Mouse (Mus musculus) heart, embryonic 15.5 days (tissue): ENCODE measurements around the gene Jmjd6. TPM values are rescaled to one million over a fixed set of nuclear protein-coding genes. Genes with fewer than 3 reads are reported as not detected.

Source experiments
- ATAC-seq: fragments of 200-750 bp; cut with Nextera tagmentation; replicated peaks from 2 replicates; pipeline ENCODE4 v1.8.0; 2017; ENCODE audit warnings: low read depth, moderate TSS enrichment; ENCODE audit not compliant: insufficient number of reproducible peaks, insufficient read depth, low FRiP score
- H3K27ac ChIP-seq: fragments of 300-500 bp; sonication (generic); 2 replicates; pipeline ENCODE4 v1.5.1; 2015; ENCODE audit warnings: mild to moderate bottlenecking, inconsistent platforms
- H3K27me3 ChIP-seq: fragments of 300-500 bp; sonication (generic); 2 replicates; pipeline ENCODE4 v1.6.1; 2015; ENCODE audit warnings: inconsistent platforms
- H3K36me3 ChIP-seq: fragments of 300-500 bp; sonication (generic); 2 replicates; pipeline ENCODE4 v1.6.1; 2015; ENCODE audit warnings: mild to moderate bottlenecking, inconsistent platforms
- H3K4me1 ChIP-seq: fragments of 300-500 bp; sonication (generic); replicated peaks from 2 replicates; pipeline ENCODE4 v1.6.1; 2015; ENCODE audit warnings: inconsistent platforms
- H3K4me2 ChIP-seq: fragments of 300-500 bp; sonication (generic); 2 replicates; pipeline ENCODE4 v1.6.1; 2015; ENCODE audit warnings: inconsistent platforms, mild to moderate bottlenecking, moderate library complexity
- H3K4me3 ChIP-seq: fragments of 300-500 bp; sonication (generic); 2 replicates; pipeline ENCODE4 v1.5.1; 2015; ENCODE audit warnings: mild to moderate bottlenecking, inconsistent platforms
- H3K9ac ChIP-seq: fragments of 300-500 bp; sonication (generic); 2 replicates; pipeline ENCODE4 v1.6.1; 2015; ENCODE audit warnings: mild to moderate bottlenecking, inconsistent platforms
- H3K9me3 ChIP-seq: fragments of 300-500 bp; sonication (generic); replicated peaks from 2 replicates; pipeline ENCODE4 v1.6.1; 2016; ENCODE audit warnings: inconsistent platforms
- WGBS: fragments of 180-500 bp; shearing (Covaris S2); methylation state at CpG from one replicate; pipeline ENCODE4 v1.1.7; 2015; ENCODE audit warnings: mixed read lengths; 5-methylcytosine and 5-hydroxymethylcytosine counted together
- polyA plus RNA-seq: library from polyadenylated mRNA; unstranded; fragments of >200 nt; fragmentation: Nextera tagmentation; extraction: Ambion mirVana; gene quantifications from 2 replicates; pipeline ENCODE4 v1.2.1, GENCODE M21; 2015

The Jmjd6 gene
- polyA plus RNA-seq, 1 experiment from 2014 or later = 66.5 TPM

DNA sequence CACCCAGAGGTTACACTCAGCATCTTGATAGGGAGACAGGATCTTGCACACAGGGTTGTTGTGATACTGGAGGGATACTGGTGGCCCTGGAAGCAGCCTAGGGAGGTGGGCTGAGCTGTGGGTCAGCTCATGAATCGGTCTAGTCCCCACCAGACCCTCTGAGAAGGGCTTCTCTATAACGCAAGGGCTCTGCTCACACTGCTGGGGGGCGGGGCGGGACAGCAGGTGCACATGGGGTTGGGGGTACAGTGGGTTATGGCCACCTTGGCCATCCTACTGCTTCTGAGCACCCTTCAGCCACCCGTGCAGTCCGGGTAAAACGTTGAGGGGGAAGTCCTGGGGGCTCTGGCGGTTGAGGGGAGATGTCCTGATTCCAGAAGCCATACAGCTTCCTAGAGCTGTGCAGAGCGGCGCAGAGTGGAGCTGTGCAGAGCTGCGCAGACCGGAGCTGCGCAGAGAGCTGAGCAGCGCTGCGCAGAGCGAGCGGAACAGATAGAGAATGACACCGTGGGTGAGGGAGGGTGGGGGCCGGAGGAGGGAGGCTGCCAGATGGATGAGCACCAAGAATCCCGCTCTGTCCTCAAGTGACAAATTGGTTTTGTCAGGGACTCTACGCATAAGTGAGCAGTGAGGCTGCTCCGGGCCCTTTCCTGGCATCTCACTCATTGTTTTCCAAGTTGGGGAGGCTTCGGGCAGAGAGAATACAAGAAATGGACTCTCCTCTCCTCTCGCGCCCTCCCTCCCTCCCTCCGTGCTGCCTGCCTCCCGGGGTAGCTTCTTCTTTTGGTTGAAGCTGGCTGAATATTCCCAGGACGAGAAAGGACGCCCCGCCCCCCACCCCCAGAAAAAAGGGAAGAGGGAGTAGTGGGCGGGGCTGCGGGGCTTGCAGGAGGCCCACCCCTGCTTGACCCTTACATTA is 32.0 kb downstream of the Jmjd6 start:
- H3K4me3 ChIP-seq = peak overlapping the region; percentile 48
- H3K4me2 ChIP-seq = peak overlapping the region; percentile 83
- ATAC-seq = peak; percentile 73
- H3K9me3 ChIP-seq = no peaks in the 10 kb centered on the region
- peaks cover 60% of the 10 kb centered on the region for H3K4me1 ChIP-seq
- H3K27ac ChIP-seq = peak overlapping the region; percentile 75
- H3K27me3 ChIP-seq = no peaks in the 10 kb centered on the region
- peak overlapping the region; percentile 56 for H3K9ac ChIP-seq
- 9% methylated on average over 31 of the region's 32 CpGs for WGBS
- H3K36me3 ChIP-seq = no peaks in the 10 kb centered on the region

DNA sequence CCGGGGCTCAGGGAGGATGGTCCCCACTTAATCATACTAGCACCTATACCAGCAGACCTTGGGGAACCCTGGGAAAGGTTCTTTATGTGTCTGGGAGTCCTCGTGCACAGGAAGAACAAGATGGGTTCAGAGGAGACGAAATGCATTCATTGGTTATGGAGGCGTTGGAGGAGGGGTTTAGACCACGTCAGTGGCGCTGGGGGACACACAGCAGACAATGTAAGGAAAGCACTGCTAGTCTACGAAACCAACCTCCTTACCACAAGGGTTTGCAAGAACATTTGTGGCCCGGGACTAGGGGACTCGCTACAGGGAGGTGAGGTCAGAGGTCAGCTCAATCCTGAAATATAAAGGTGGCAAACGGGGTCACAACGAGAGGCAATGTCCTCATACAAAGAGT is 32.7 kb downstream of the Jmjd6 start:
- Histone ChIP-seq H3K4me3 (no peak overlapping the region), H3K9ac (0 out of 2 replicates have a peak overlapping the region, but pooled peaks have one; percentile 28), H3K9me3 (no peaks in the 10 kb centered on the region), H3K4me2 (no peak overlapping the region; the same call in 1 of the 2 replicates), H3K36me3 (no peaks in the 10 kb centered on the region), H3K27me3 (no peaks in the 10 kb centered on the region), H3K27ac (no peak overlapping the region), H3K4me1 (peaks cover 59% of the 10 kb centered on the region)
- no peak for ATAC-seq
- 82% methylated on average over 11 of the region's 11 CpGs for WGBS

DNA sequence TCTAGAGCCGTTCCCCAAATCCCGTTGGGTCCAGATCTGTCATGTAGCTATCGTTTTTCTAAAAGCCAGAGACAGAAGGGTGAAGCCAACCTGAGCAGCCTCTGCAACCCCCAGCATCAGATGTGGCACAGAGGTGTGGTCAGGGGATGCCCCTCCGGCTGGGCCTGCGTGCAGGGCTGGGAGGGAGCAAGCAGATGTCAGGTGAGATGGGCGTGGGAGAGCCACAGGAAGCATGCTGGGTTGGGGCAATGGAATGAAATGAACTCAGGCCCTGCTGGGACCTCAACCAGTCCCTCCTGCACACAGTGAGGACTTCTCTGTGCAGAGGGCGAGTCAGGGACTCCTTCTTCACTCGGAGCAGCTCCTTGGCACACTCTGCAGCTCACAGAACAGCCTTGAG is 33.7 kb downstream of the Jmjd6 start:
- Histone ChIP-seq H3K9me3 (no peaks in the 10 kb centered on the region), H3K4me3 (no peak overlapping the region), H3K9ac (no peak overlapping the region), H3K4me2 (no peak overlapping the region), H3K27me3 (no peaks in the 10 kb centered on the region), H3K4me1 (peaks cover 50% of the 10 kb centered on the region), H3K27ac (no peak overlapping the region), H3K36me3 (no peaks in the 10 kb centered on the region)
- ATAC-seq = no peak
- 71% methylated on average over 8 of the region's 8 CpGs for WGBS

DNA sequence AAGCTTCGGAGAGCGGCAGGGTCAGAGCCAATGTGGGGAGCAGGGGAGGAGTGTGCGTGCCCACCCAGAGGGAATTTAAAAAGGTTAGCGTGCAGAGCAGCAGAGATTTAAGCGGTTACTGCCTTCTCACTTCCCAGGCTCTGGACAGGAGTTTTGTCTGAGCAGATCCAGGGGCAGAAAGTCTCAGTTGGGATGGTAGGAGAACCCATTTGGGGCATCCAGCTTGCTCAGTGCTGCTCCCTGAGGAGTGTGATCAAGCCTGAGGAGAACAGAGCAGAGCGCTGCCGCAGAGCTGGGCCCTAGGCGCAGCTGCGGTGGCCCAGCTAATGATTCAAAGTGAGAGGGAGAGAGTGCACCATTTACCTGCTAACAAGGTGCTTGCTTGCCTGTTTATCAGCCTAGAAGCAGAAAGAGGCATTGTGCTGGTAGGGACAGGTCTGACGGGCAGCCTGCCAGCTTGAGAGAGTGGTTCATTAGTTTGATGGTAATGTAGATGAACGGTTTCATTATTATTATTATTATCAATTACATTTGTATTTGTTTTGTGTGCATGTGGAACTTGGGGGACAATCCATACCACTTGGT is 34.3 kb downstream of the Jmjd6 start:
- Histone ChIP-seq H3K9me3 (no peaks in the 10 kb centered on the region), H3K36me3 (no peaks in the 10 kb centered on the region), H3K9ac (no peak overlapping the region), H3K4me3 (no peak overlapping the region), H3K4me2 (no peak overlapping the region), H3K27ac (no peak overlapping the region), H3K4me1 (peaks cover 44% of the 10 kb centered on the region), H3K27me3 (no peaks in the 10 kb centered on the region)
- ATAC-seq = no peak
- WGBS = 79% methylated on average over 11 of the region's 11 CpGs

DNA sequence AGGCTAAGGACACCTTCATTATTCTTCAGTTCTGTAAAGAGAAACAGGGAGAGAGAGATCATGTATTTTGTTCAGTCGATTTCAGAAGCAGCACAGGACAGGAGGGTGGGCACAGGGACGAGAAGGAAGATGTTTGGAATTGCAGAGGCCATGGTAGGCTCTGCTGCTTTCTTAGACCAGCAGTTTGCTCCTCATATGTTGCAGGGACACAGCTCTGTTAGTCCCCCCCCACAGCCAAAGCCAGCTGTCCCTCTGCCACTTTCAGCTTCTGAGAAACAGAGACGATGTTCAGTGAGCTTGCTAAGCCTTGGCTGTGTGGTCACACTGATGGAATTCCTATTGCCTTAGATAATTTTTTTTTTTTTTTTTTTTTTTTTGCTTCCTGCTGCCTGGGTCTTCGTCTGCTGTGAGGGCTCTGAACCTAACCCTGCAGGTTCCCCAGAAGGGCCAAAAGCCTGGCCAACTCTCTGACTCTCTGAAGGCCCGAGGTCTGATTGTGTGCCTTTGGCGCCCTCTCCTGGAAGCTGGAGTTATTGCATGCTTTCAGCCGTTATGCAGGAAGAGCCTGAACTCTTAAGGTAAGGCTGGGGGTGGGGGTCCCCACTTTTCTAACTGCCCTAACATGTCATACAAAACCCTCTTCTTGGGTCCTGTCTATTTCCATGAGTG is 35.2 kb downstream of the Jmjd6 start:
- no peak overlapping the region for H3K9ac ChIP-seq
- 20% methylated on average over 7 of the region's 7 CpGs for WGBS
- 0 out of 2 replicates have a peak, but pooled peaks have one; percentile 27 for ATAC-seq
- no peaks in the 10 kb centered on the region for H3K36me3 ChIP-seq
- H3K9me3 ChIP-seq = no peaks in the 10 kb centered on the region
- peak overlapping the region; percentile 67 for H3K27ac ChIP-seq
- H3K27me3 ChIP-seq = no peaks in the 10 kb centered on the region
- no peak overlapping the region for H3K4me3 ChIP-seq
- peaks cover 35% of the 10 kb centered on the region for H3K4me1 ChIP-seq
- H3K4me2 ChIP-seq = no peak overlapping the region

DNA sequence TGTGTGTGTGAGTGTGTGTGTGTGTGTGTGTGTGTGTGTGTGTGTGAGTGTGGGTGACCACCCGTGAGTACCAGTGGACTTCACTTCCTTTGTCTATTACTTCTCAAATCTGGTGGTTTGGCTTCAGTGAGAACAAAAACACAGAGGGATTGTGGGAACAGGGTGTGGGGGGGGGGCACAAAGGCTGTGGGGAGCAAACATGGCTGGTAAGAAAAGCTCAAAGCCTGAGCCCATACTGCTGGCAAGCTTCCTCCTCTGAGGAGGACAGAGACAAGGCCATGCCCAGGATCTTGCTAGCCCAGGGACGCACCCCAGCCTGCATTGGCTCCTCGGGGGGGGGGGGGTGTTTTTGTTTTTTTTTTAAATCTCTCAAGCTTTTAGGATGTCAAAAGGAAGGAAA is 35.7 kb downstream of the Jmjd6 start:
- H3K9ac ChIP-seq = no peak overlapping the region

DNA sequence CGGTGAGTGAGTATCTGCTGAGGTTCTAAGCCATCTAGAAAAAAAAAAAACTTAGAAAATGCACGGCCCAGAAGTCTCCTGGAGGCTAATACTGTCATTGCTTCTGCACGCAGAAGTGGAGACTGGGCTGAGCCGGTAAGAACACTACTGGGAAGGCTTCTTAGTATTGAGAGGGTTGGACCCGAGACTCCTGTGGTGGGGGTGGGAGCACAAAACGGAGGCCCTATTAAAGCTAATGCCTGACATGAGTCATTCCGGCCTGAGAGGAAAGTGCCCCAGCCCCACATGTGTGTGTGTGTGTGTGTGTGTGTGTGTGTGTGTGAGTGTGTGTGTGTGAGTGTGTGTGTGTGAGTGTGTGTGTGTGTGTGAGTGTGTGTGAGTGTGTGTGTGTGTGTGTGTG is 36.1 kb downstream of the Jmjd6 start:
- H3K9ac ChIP-seq = no peak overlapping the region
- H3K4me3 ChIP-seq = no peak overlapping the region
- H3K27me3 ChIP-seq = no peaks in the 10 kb centered on the region
- H3K27ac ChIP-seq = peak overlapping the region; percentile 67
- no peak for ATAC-seq
- no peaks in the 10 kb centered on the region for H3K36me3 ChIP-seq
- peaks cover 26% of the 10 kb centered on the region for H3K4me1 ChIP-seq
- no peak overlapping the region for H3K4me2 ChIP-seq
- WGBS = 47% methylated on average over 7 of the region's 7 CpGs
- H3K9me3 ChIP-seq = no peaks in the 10 kb centered on the region

More for the DNA sequence above, 35.7 kb downstream of the Jmjd6 start:
- Histone ChIP-seq H3K27ac (peak overlapping the region; percentile 67), H3K27me3 (no peaks in the 10 kb centered on the region), H3K4me2 (no peak overlapping the region), H3K9me3 (no peaks in the 10 kb centered on the region), H3K36me3 (no peaks in the 10 kb centered on the region), H3K4me3 (no peak overlapping the region), H3K4me1 (peaks cover 30% of the 10 kb centered on the region)
- no peak for ATAC-seq
- WGBS = 74% methylated on average over 3 of the region's 3 CpGs

DNA sequence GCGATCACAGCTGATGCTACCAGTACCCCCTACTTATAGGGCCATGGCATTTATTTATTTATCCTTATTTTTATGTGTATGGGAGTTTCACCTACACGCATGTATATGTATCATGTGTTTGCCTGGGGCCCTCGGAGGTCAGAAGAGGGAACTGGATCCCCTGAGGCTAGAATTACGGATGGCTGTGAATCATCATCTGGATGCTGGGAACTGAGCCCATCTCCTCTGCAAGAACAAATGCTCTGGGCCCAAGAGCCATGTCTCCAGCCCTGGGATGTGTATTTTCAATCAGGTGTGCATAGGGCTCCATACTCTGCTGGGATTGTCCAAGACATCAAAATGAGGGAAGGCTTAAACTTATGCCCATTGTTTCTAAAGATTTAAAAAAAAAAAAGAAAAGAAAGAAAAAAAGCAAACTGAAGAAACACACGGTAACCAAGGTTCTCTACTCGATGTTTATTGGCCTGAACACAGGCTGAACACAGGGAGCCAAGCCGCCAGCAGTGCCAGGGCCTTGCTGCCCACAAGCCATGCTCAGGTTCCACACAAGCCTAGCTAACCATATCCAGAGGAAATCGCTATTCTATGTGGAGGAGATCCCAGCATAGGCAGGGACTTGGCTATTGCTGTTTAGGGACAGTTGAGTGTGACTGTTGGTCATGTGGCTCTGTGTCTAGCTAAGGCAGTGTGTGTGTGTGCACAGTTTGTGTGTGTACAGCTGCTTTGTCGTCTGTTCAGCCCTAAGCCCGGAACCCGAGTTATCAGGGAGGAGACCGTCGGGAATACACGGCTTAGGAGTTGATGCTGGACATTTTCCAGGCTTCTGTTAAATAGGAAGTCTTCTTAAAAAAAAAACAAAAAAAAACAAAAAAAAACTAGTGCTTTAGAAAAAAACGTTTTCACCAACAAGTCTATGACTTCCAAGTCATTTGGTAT is 36.8 kb downstream of the Jmjd6 start:
- H3K27ac ChIP-seq = peak overlapping the region; percentile 67

DNA sequence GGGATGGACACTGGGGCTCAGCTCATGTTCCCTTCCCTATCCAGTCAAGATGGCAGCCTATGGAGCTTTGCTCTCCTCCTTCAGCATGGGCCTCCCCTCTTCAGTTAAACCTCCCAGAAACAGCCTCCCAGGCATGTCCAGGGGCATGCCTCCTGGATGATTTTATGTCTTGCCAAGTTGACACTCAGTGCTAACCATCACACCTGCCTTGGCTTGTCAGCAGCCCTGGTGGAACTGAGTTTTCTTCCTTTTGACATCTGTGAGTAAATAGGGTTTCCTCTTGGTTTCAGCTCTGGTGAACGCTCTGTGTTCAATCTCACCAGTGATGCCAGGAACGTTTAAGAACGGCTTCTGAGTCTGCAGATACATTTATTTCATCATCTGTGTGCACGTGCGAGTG is 40.5 kb downstream of the Jmjd6 start:
- no peak overlapping the region for H3K9ac ChIP-seq
- 78% methylated on average over 5 of the region's 5 CpGs for WGBS
- H3K27me3 ChIP-seq = no peaks in the 10 kb centered on the region
- H3K4me3 ChIP-seq = no peak overlapping the region
- no peak for ATAC-seq
- H3K4me1 ChIP-seq = peaks cover 18% of the 10 kb centered on the region; the same call in 1 of the 2 replicates
- no peaks in the 10 kb centered on the region for H3K36me3 ChIP-seq
- H3K9me3 ChIP-seq = no peaks in the 10 kb centered on the region
- no peak overlapping the region for H3K4me2 ChIP-seq
- no peak overlapping the region for H3K27ac ChIP-seq

More for the DNA sequence above, 36.8 kb downstream of the Jmjd6 start:
- Histone ChIP-seq H3K4me2 (no peak overlapping the region), H3K27me3 (no peaks in the 10 kb centered on the region), H3K4me1 (peaks cover 21% of the 10 kb centered on the region), H3K4me3 (no peak overlapping the region), H3K9me3 (no peaks in the 10 kb centered on the region), H3K36me3 (no peaks in the 10 kb centered on the region), H3K9ac (0 out of 2 replicates have a peak overlapping the region, but pooled peaks have one; percentile 15)
- ATAC-seq = no peak
- 59% methylated on average over 15 of the region's 15 CpGs for WGBS

DNA sequence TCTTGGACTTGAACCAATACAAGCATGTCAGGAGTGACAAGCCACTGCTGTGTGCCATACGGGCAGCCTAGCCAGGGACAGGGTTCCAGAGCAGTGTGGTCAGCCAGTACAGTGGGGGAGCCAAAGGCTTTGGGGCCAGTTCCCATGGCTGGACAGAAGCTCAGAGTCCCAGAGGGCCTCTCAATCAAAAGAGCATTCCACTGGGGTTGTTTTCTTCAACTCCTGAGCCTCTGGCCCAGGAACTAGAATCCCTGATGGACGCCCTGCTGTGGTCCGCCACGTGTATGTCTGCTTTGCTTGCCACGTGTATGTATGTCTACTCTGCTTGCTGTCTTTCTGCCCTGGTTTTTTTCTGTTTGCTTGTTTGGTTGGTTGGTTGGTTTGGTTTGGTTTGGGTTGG is 42.1 kb downstream of the Jmjd6 start:
- no peak overlapping the region for H3K27ac ChIP-seq
- no peak overlapping the region for H3K4me2 ChIP-seq
- H3K9me3 ChIP-seq = no peaks in the 10 kb centered on the region
- WGBS = 69% methylated on average over 5 of the region's 5 CpGs
- peaks cover 9% of the 10 kb centered on the region; the same call in 1 of the 2 replicates for H3K4me1 ChIP-seq
- H3K36me3 ChIP-seq = no peaks in the 10 kb centered on the region
- no peak for ATAC-seq
- no peak overlapping the region for H3K9ac ChIP-seq
- H3K4me3 ChIP-seq = no peak overlapping the region
- no peaks in the 10 kb centered on the region for H3K27me3 ChIP-seq
